Mouse (Mus musculus): ENCODE data around the gene Ece2. TPM values are rescaled to one million over a fixed set of nuclear protein-coding genes. Genes with fewer than 3 reads are reported as not detected.

The Ece2 gene
- polyA plus RNA-seq, 1 experiment from 2014 or later: 11.2 TPM

- H3K4me3 ChIP-seq: peak overlapping the region; percentile 86
- H3K9me3 ChIP-seq: no peaks in the 10 kb centered on the region
- H3K36me3 ChIP-seq: peaks cover 29% of the 10 kb centered on the region
- H3K4me2 ChIP-seq: peak overlapping the region; percentile 90
- WGBS: under 1% methylated on average over 28 of the region's 28 CpGs
- H3K27ac ChIP-seq: peak overlapping the region; percentile 91
- peaks cover 31% of the 10 kb centered on the region for H3K4me1 ChIP-seq (replicated peaks)
- H3K27me3 ChIP-seq: no peaks in the 10 kb centered on the region
- H3K9ac ChIP-seq: peak overlapping the region; percentile 87
- ATAC-seq (ENCODE audit: low FRiP score): peak; percentile 67
These were observed 18.9 kb upstream of the Ece2 start for GRCm38 (mm10) chr16:20610501-20611356.

- 3% methylated on average over 41 of the region's 41 CpGs for WGBS
- peak; percentile 94 for ATAC-seq (ENCODE audit: low FRiP score)
These were observed 18.0 kb upstream of the Ece2 start, which contains the start of the genes Eef1akmt4, Gm49333 and Alg3 for GRCm38 (mm10) chr16:20611357-20612227. Gene Eef1akmt4, plus strand, starts transcription at chr16:20611593. Gene Gm49333, plus strand, starts transcription at chr16:20611610. Gene Alg3, minus strand, starts transcription at chr16:20611735.

GRCm38 (mm10) chr16:20619541-20620398 is 9.9 kb upstream of the Ece2 start:
- peaks cover 34% of the 10 kb centered on the region for H3K4me1 ChIP-seq (replicated peaks)
- WGBS: 1% methylated on average over 81 of the region's 83 CpGs
- H3K4me3 ChIP-seq: peak overlapping the region; percentile 89
- peaks cover 18% of the 10 kb centered on the region for H3K36me3 ChIP-seq
- H3K27me3 ChIP-seq: no peaks in the 10 kb centered on the region
- ATAC-seq (ENCODE audit: low FRiP score): peak; percentile 31
- H3K27ac ChIP-seq: peak overlapping the region; percentile 97
- no peaks in the 10 kb centered on the region for H3K9me3 ChIP-seq
- H3K4me2 ChIP-seq: peak overlapping the region; percentile 90
- peak overlapping the region; percentile 95 for H3K9ac ChIP-seq

More at GRCm38 (mm10) chr16:20611357-20612227, 18.0 kb upstream of the Ece2 start, which contains the start of the genes Eef1akmt4, Gm49333 and Alg3:
- Histone ChIP-seq H3K4me2 (peak within 1 kb of the TSS; percentile 90), H3K27me3 (no peaks in the 10 kb centered on the region), H3K9me3 (no peaks in the 10 kb centered on the region), H3K27ac (peak within 1 kb of the TSS; percentile 91), H3K4me3 (peak within 1 kb of the TSS; percentile 86), H3K36me3 (peaks cover 27% of the 10 kb centered on the region), H3K4me1 (replicated peaks) (peaks cover 31% of the 10 kb centered on the region), H3K9ac (peak within 1 kb of the TSS; percentile 87)

GRCm38 (mm10) chr16:20620399-20620735 is 9.3 kb upstream of the Ece2 start:
- Histone ChIP-seq H3K4me3 (peak overlapping the region; percentile 89), H3K27ac (peak overlapping the region; percentile 97), H3K9me3 (no peaks in the 10 kb centered on the region), H3K9ac (peak overlapping the region; percentile 95), H3K36me3 (peaks cover 18% of the 10 kb centered on the region), H3K4me1 (replicated peaks) (peaks cover 34% of the 10 kb centered on the region), H3K4me2 (peak overlapping the region; percentile 90), H3K27me3 (no peaks in the 10 kb centered on the region)
- ATAC-seq (ENCODE audit: low FRiP score): peak; percentile 15
- WGBS: under 1% methylated on average over 9 of the region's 9 CpGs

- H3K27me3 ChIP-seq: no peaks in the 10 kb centered on the region
- H3K9ac ChIP-seq: peak overlapping the region; percentile 95
- H3K4me3 ChIP-seq: peak overlapping the region; percentile 89
- peaks cover 18% of the 10 kb centered on the region for H3K36me3 ChIP-seq
- H3K9me3 ChIP-seq: no peaks in the 10 kb centered on the region
- H3K4me2 ChIP-seq: peak overlapping the region; percentile 90
- under 1% methylated on average over 32 of the region's 32 CpGs for WGBS
- H3K4me1 ChIP-seq (replicated peaks): peaks cover 34% of the 10 kb centered on the region
- H3K27ac ChIP-seq: peak overlapping the region; percentile 97
- peak; percentile 16 for ATAC-seq (ENCODE audit: low FRiP score)
These were observed 8.9 kb upstream of the Ece2 start for GRCm38 (mm10) chr16:20620751-20621190.

- WGBS: under 1% methylated on average over 66 of the region's 92 CpGs
- H3K36me3 ChIP-seq: peaks cover 14% of the 10 kb centered on the region
- peak within 1 kb of the TSS; percentile 95 for H3K9ac ChIP-seq
- no peaks in the 10 kb centered on the region for H3K27me3 ChIP-seq
- H3K27ac ChIP-seq: peak within 1 kb of the TSS; percentile 97
- peaks cover 34% of the 10 kb centered on the region for H3K4me1 ChIP-seq (replicated peaks)
- H3K4me3 ChIP-seq: peak within 1 kb of the TSS; percentile 89
- peak within 1 kb of the TSS; percentile 90 for H3K4me2 ChIP-seq
- H3K9me3 ChIP-seq: no peaks in the 10 kb centered on the region
- peak; percentile 52 for ATAC-seq (ENCODE audit: low FRiP score)
These were observed 8.2 kb upstream of the Ece2 start, which contains the start of gene Camk2n2 for GRCm38 (mm10) chr16:20621191-20621990. Gene Camk2n2, minus strand, starts transcription at chr16:20621287.

GRCm38 (mm10) chr16:20621991-20622685 is 7.5 kb upstream of the Ece2 start:
- H3K9ac ChIP-seq: peak overlapping the region; percentile 95
- H3K9me3 ChIP-seq: no peaks in the 10 kb centered on the region
- peaks cover 9% of the 10 kb centered on the region for H3K36me3 ChIP-seq
- peak overlapping the region; percentile 97 for H3K27ac ChIP-seq
- H3K4me3 ChIP-seq: peak overlapping the region; percentile 89
- peak; percentile 60 for ATAC-seq (ENCODE audit: low FRiP score)
- peak overlapping the region; percentile 90 for H3K4me2 ChIP-seq
- WGBS: under 1% methylated on average over 31 of the region's 37 CpGs
- peaks cover 34% of the 10 kb centered on the region for H3K4me1 ChIP-seq (replicated peaks)
- no peaks in the 10 kb centered on the region for H3K27me3 ChIP-seq

- 47% methylated on average over 2 of the region's 2 CpGs for WGBS
These were observed 6.4 kb upstream of the Ece2 start for GRCm38 (mm10) chr16:20623211-20623610.

GRCm38 (mm10) chr16:20628871-20629391 is 697 bp upstream of the Ece2 start:
- H3K36me3 ChIP-seq: peaks cover 8% of the 10 kb centered on the region
- no peaks in the 10 kb centered on the region for H3K9me3 ChIP-seq
- 52% methylated on average over 11 of the region's 11 CpGs for WGBS
- H3K9ac ChIP-seq: 0 out of 2 replicates have a peak overlapping the region, but pooled peaks have one; percentile 84
- H3K4me2 ChIP-seq: peak overlapping the region; percentile 90
- H3K4me3 ChIP-seq: peak overlapping the region; percentile 67; the same call in 1 of the 2 replicates
- no peak for ATAC-seq (ENCODE audit: low FRiP score)
- peaks cover 21% of the 10 kb centered on the region for H3K4me1 ChIP-seq (replicated peaks)
- H3K27me3 ChIP-seq: no peaks in the 10 kb centered on the region
- H3K27ac ChIP-seq: peak overlapping the region; percentile 35; the same call in 1 of the 2 replicates

More at GRCm38 (mm10) chr16:20623211-20623610, 6.4 kb upstream of the Ece2 start:
- H3K27ac ChIP-seq: peak overlapping the region; percentile 97; the same call in 1 of the 2 replicates
- no peak overlapping the region for H3K4me3 ChIP-seq
- no peak for ATAC-seq (ENCODE audit: low FRiP score)
- H3K9ac ChIP-seq: 0 out of 2 replicates have a peak overlapping the region, but pooled peaks have one; percentile 95
- no peaks in the 10 kb centered on the region for H3K27me3 ChIP-seq
- no peaks in the 10 kb centered on the region for H3K36me3 ChIP-seq
- H3K4me1 ChIP-seq (replicated peaks): peaks cover 33% of the 10 kb centered on the region
- no peaks in the 10 kb centered on the region for H3K9me3 ChIP-seq
- H3K4me2 ChIP-seq: peak overlapping the region; percentile 90; the same call in 1 of the 2 replicates

- Histone ChIP-seq H3K9me3 (no peaks in the 10 kb centered on the region), H3K4me2 (no peak overlapping the region), H3K27me3 (no peaks in the 10 kb centered on the region), H3K27ac (no peak overlapping the region), H3K9ac (no peak overlapping the region), H3K4me3 (no peak overlapping the region), H3K36me3 (peaks cover 17% of the 10 kb centered on the region), H3K4me1 (replicated peaks) (0 out of 2 replicates have a peak, but pooled peaks cover 7% of the 10 kb centered on the region)
- ATAC-seq (ENCODE audit: low FRiP score): no peak
- WGBS: 82% methylated on average over 8 of the region's 8 CpGs
These were observed 7.8 kb downstream of the Ece2 start for GRCm38 (mm10) chr16:20637410-20637809.
